ENCODE assay signal across 24 mouse cellular contexts in genomic region chr11:116354521-116354920, GRCm38 (mm10). TPM values are rescaled to one million over a fixed set of nuclear protein-coding genes. Genes with fewer than 3 reads are reported as not detected.
A peak's percentile ranks its signal among the peaks of the same experiment; 100 is the strongest.
DNase-seq lines count a peak whose midpoint lies in the region; ATAC-seq lines count a peak whose summit lies in the region.
"Had no signal": no experiment of that assay in that cellular context is flagged by ENCODE, and none has a peak within 500 bp of the region (broad histone marks: within the 10 kb centered on the region; RNA-seq: fewer than 3 reads in every experiment).

No protein-coding gene starts in this region.

- H3K4me3 ChIP-seq in heart, embryonic 15.5 days = no peak overlapping the region
- H3K4me3 ChIP-seq: gastrocnemius, adult 2 months; limb, embryonic 15.5 days; midbrain, embryonic 10.5 days; neural tube, embryonic 12.5 days had no signal

- H3K9me3 ChIP-seq in heart, embryonic 15.5 days (replicated peaks) = no peaks in the 10 kb centered on the region
- H3K9me3 ChIP-seq: limb, embryonic 15.5 days; midbrain, embryonic 10.5 days had no signal

- WGBS in heart, embryonic 15.5 days = 39% methylated on average over 17 of the region's 17 CpGs

- no peak for DNase-seq in heart, postnatal 4 days
- peak; percentile 38 for DNase-seq in retina, postnatal 1 day
- DNase-seq in retina, embryonic 14.5 days (ENCODE audit: low spot score) = no peak
- peak; percentile 88 for DNase-seq in thymus, postnatal 0 days (ENCODE audit: low spot score)
- no peak for DNase-seq in layer of hippocampus, adult 9-11 months
- no peak for DNase-seq in Muller cell, postnatal 12 days (ENCODE audit: inconsistent ontology term)
- DNase-seq: B cell, adult 2 months; cerebellum, adult 18-20 months; cerebellum, postnatal 36 days; gastrocnemius, adult 2 months; heart, postnatal 14 days; kidney, adult 8-10 months; kidney, postnatal 10 days; left cerebral cortex, postnatal 4 days; lung, adult 18-20 months; lung, postnatal 10 days had no signal

- H3K4me1 ChIP-seq in heart, embryonic 15.5 days (replicated peaks) = no peaks in the 10 kb centered on the region
- H3K4me1 ChIP-seq: neural tube, embryonic 12.5 days had no signal

- H3K27me3 ChIP-seq in heart, embryonic 15.5 days = no peaks in the 10 kb centered on the region
- H3K27me3 ChIP-seq: limb, embryonic 15.5 days; neural tube, embryonic 12.5 days had no signal

- no peak overlapping the region for H3K4me2 ChIP-seq in heart, embryonic 15.5 days
- H3K4me2 ChIP-seq: heart, embryonic 11.5 days; hindbrain, embryonic 14.5 days; limb, embryonic 15.5 days; neural tube, embryonic 12.5 days had no signal

- H3K27ac ChIP-seq in heart, embryonic 15.5 days = no peak overlapping the region
- H3K27ac ChIP-seq: gastrocnemius, adult 2 months; hindbrain, embryonic 14.5 days; limb, embryonic 15.5 days; midbrain, embryonic 10.5 days; neural tube, embryonic 12.5 days had no signal

- 0 out of 2 replicates have a peak, but pooled peaks have one; percentile 27 for ATAC-seq in heart, embryonic 15.5 days (replicated peaks; ENCODE audit: insufficient number of reproducible peaks, insufficient read depth, low FRiP score, low read depth)
- ATAC-seq: forebrain, embryonic 14.5 days; inflammation-experienced regulatory T-cells, adult 6 months had no signal

- H3K9ac ChIP-seq in heart, embryonic 15.5 days = no peak overlapping the region
- H3K9ac ChIP-seq: hindbrain, embryonic 14.5 days; limb, embryonic 15.5 days; neural tube, embryonic 12.5 days had no signal

- H3K36me3 ChIP-seq in heart, embryonic 15.5 days = peaks cover 4% of the 10 kb centered on the region; the same call in 1 of the 2 replicates

RNA-seq across cellular contexts. Expression of gene Foxj1, which starts 19.3 kb away (rescaled TPM):
- 0.89 and 2.6 TPM in 2 replicates for polyA plus RNA-seq in heart, embryonic 15.5 days (2015; fragmentation: Nextera tagmentation; extraction: Ambion mirVana)
- total RNA-seq in heart, postnatal 4 days (2021) = under 1 TPM in 1 of 2 experiments, not detected in 1; 0.23 TPM
- 1.3 and 1.5 TPM in 2 replicates for polyA plus RNA-seq in thymus, postnatal 0 days (2015; fragmentation: Nextera tagmentation; extraction: Ambion mirVana)
- polyA plus RNA-seq: inflammation-experienced regulatory T-cells, adult 6 months had no signal

RNA-seq across cellular contexts. Expression of gene Exoc7, which starts 47.5 kb away (rescaled TPM):
- polyA plus RNA-seq in heart, embryonic 15.5 days (2015; fragmentation: Nextera tagmentation; extraction: Ambion mirVana) = 45.2 and 58.2 TPM in 2 replicates
- 10 to 100 TPM; 54.0 to 62.6 TPM for total RNA-seq in heart, postnatal 4 days (2021)
- 73.0 and 74.5 TPM in 2 replicates for polyA plus RNA-seq in thymus, postnatal 0 days (2015; fragmentation: Nextera tagmentation; extraction: Ambion mirVana)

RNA-seq across cellular contexts. Expression of gene Rnf157, which starts 58.3 kb away (rescaled TPM):
- 7.1 and 14.3 TPM in 2 replicates for polyA plus RNA-seq in heart, embryonic 15.5 days (2015; fragmentation: Nextera tagmentation; extraction: Ambion mirVana)
- 10 to 100 TPM; 11.9 to 12.4 TPM for total RNA-seq in heart, postnatal 4 days (2021)
- polyA plus RNA-seq in thymus, postnatal 0 days (2015; fragmentation: Nextera tagmentation; extraction: Ambion mirVana) = 52.3 and 56.7 TPM in 2 replicates

Comparison
In these comparisons a context has a peak if more than half of its experiments do, and no peak if none do; other contexts are left out.
1. DNase-seq: peak in retina, postnatal 1 day (single experiment) and thymus, postnatal 0 days (single experiment); none in heart, postnatal 4 days (single experiment), retina, embryonic 14.5 days (single experiment), layer of hippocampus, adult 9-11 months (single experiment) and Muller cell, postnatal 12 days (single experiment).